Comparison of ENCODE assay signal across 10 mouse cellular contexts in the genomic region with DNA sequence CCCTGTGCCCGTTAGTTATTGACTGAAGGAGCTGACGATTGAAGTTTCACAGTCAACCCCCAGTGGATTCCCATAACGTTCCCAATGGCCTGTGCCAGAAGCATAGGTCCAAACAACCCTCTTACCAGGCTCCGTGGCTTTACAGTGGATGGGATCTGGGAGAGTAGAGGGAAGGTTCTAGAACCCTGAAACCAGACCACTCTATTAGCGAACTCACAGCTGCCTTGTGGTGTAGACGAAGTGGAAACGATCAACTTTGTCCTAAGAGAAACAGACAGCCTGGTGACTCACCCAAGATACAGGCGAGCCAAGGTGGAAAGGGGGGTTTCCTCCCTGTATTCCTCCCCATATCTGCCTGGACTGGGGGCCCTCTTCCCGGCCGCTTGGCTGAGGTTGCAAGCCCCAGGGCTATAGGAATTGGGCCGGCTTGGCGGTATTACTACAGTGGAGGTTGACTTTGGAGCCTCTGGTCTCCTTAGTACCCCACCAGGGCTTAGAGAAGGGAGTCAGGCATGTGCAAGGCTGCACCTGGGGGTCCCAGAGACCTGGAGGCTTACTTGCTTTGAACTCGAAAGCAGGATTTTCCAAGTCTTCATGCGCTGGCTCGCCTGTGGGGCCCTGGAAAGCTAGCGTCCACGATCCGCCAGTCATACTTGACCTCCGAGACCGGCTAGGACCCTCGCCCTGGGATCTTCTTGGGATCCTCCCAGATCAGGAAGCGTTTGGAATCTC. TPM values are rescaled to one million over a fixed set of nuclear protein-coding genes. Genes with fewer than 3 reads are reported as not detected.
DNase-seq lines count a peak whose midpoint lies in the region; ATAC-seq and TF ChIP-seq lines count a peak whose summit lies in the region.
"Had no signal": no experiment of that assay in that cellular context is flagged by ENCODE, and none has a peak within 500 bp of the region (broad histone marks: within the 10 kb centered on the region; RNA-seq: fewer than 3 reads in every experiment).

No protein-coding gene starts in this region.

- H3K4me3 ChIP-seq in ES-Bruce4 (ENCODE audit: low read depth, low read length), result 0 out of 2 replicates have a peak overlapping the region, but pooled peaks have one; percentile 41
- H3K4me3 ChIP-seq in hindbrain, embryonic 13.5 days, result no peak overlapping the region; the same call in 1 of the 2 replicates
- H3K4me3 ChIP-seq in midbrain, embryonic 10.5 days, result peak overlapping the region; percentile 45
- H3K4me3 ChIP-seq: myocyte had no signal

- no peak for ATAC-seq in hindbrain, embryonic 13.5 days (ENCODE audit: low FRiP score)
- ATAC-seq in granulocyte monocyte progenitor cell, adult 5-6 weeks (replicated peaks; ENCODE audit: poor library complexity, severe bottlenecking), result no peak

- no peaks in the 10 kb centered on the region for H3K36me3 ChIP-seq in ES-Bruce4 (ENCODE audit: control insufficient read depth, insufficient read depth, low read length, poor library complexity, severe bottlenecking)
- H3K36me3 ChIP-seq in hindbrain, embryonic 13.5 days, result no peaks in the 10 kb centered on the region
- no peaks in the 10 kb centered on the region for H3K36me3 ChIP-seq in midbrain, embryonic 10.5 days

- no peaks in the 10 kb centered on the region for H3K4me1 ChIP-seq in ES-Bruce4 (ENCODE audit: control insufficient read depth, insufficient read depth, low read length)
- H3K4me1 ChIP-seq in hindbrain, embryonic 13.5 days (replicated peaks), result peaks cover 45% of the 10 kb centered on the region
- peaks cover 54% of the 10 kb centered on the region for H3K4me1 ChIP-seq in midbrain, embryonic 10.5 days

- no peak for TF ChIP-seq CTCF in ES-Bruce4 (IDR thresholded peaks at IDR 0.05; ENCODE audit: low read depth, low read length)

- H3K27ac ChIP-seq in ES-Bruce4 (ENCODE audit: insufficient read depth, low read length), result no peak overlapping the region
- H3K27ac ChIP-seq in hindbrain, embryonic 13.5 days, result no peak overlapping the region
- H3K27ac ChIP-seq in midbrain, embryonic 10.5 days (replicated peaks), result no peak overlapping the region

- peak overlapping the region; percentile 47; the same call in 1 of the 2 replicates for H3K9ac ChIP-seq in ES-Bruce4 (ENCODE audit: low read depth, poor library complexity, severe bottlenecking)
- no peak overlapping the region for H3K9ac ChIP-seq in hindbrain, embryonic 13.5 days

- peak; percentile 38 for DNase-seq in embryo, embryonic 9.5 days (ENCODE audit: extremely low spot score)
- no peak for DNase-seq in embryo, embryonic 10 days (ENCODE audit: low spot score)
- peak; percentile 41 for DNase-seq in midbrain, embryonic 10.5 days (ENCODE audit: low spot score)
- DNase-seq in frontal cortex, postnatal 14 days (ENCODE audit: low spot score in 2 of 2), result no peak
- no peak for DNase-seq in c-Kit-positive CD71-positive TER-119-positive erythroid progenitor cells, embryonic 14.5 days (ENCODE audit: low spot score)

- no peaks in the 10 kb centered on the region for H3K9me3 ChIP-seq in ES-Bruce4 (replicated peaks; ENCODE audit: control insufficient read depth, insufficient read depth, low read length, poor library complexity, severe bottlenecking)
- no peaks in the 10 kb centered on the region for H3K9me3 ChIP-seq in hindbrain, embryonic 13.5 days
- H3K9me3 ChIP-seq in midbrain, embryonic 10.5 days (replicated peaks), result no peaks in the 10 kb centered on the region

- no peak for TF ChIP-seq POLR2A in ES-Bruce4 (IDR thresholded peaks at IDR 0.05; ENCODE audit: insufficient read depth, low read length)

- H3K4me2 ChIP-seq in hindbrain, embryonic 13.5 days, result peak overlapping the region; percentile 53

- TF ChIP-seq EP300 in ES-Bruce4 (IDR thresholded peaks at IDR 0.05; ENCODE audit: insufficient read depth, low read depth, low read length), result no peak

- H3K27me3 ChIP-seq in ES-Bruce4 (ENCODE audit: control insufficient read depth, insufficient read depth, low read length, poor library complexity, severe bottlenecking), result peaks cover 22% of the 10 kb centered on the region
- peaks cover 100% of the 10 kb centered on the region for H3K27me3 ChIP-seq in hindbrain, embryonic 13.5 days
- peaks cover 100% of the 10 kb centered on the region for H3K27me3 ChIP-seq in midbrain, embryonic 10.5 days (ENCODE audit: low read depth, poor library complexity, severe bottlenecking)

- WGBS in hindbrain, embryonic 13.5 days, result 2% methylated on average over 22 of the region's 22 CpGs
- WGBS in midbrain, embryonic 10.5 days, result 2% methylated on average over 22 of the region's 22 CpGs

RNA-seq across cellular contexts. Expression of gene Cyp26a1, which starts 0.8 kb away (rescaled TPM):
- polyA plus RNA-seq in ES-Bruce4 (2011; ENCODE audit: insufficient read depth, insufficient read length, low read depth, missing spikeins), result 5.3 and 7.8 TPM in 2 replicates
- polyA plus RNA-seq in hindbrain, embryonic 13.5 days (2015; fragmentation: Nextera tagmentation; extraction: Ambion mirVana), result 0.23 and 0.56 TPM in 2 replicates
- polyA plus RNA-seq in midbrain, embryonic 10.5 days (2016; fragmentation: Nextera tagmentation; extraction: Ambion mirVana), result 1.8 and 3.2 TPM in 2 replicates
- total RNA-seq in granulocyte monocyte progenitor cell, adult 5-6 weeks (2014; fragmentation: Nextera tagmentation), result not detected in 2 replicates
- total RNA-seq in granulocyte monocyte progenitor cell, adult 5-6 weeks (2017), result 0.13 TPM in 1 of 2 replicates, not detected in the other
- total RNA-seq: common myeloid progenitor, adult 5-6 weeks had no signal

RNA-seq across cellular contexts. Expression of gene Cyp26c1, which starts 11.4 kb away (rescaled TPM):
- 0.34 and 0.50 TPM in 2 replicates for polyA plus RNA-seq in ES-Bruce4 (2011; ENCODE audit: insufficient read depth, insufficient read length, low read depth, missing spikeins)
- not detected in 2 replicates for polyA plus RNA-seq in hindbrain, embryonic 13.5 days (2015; fragmentation: Nextera tagmentation; extraction: Ambion mirVana)
- 0.89 TPM in 1 of 2 replicates, not detected in the other for polyA plus RNA-seq in midbrain, embryonic 10.5 days (2016; fragmentation: Nextera tagmentation; extraction: Ambion mirVana)
- total RNA-seq in granulocyte monocyte progenitor cell, adult 5-6 weeks (2014; fragmentation: Nextera tagmentation), result not detected in 2 replicates
- not detected in 2 replicates for total RNA-seq in granulocyte monocyte progenitor cell, adult 5-6 weeks (2017)
- total RNA-seq: common myeloid progenitor, adult 5-6 weeks had no signal

Comparison
In these comparisons a context has a peak if more than half of its experiments do, and no peak if none do; other contexts are left out.
1. DNase-seq: peak in embryo, embryonic 9.5 days (single experiment) and midbrain, embryonic 10.5 days (single experiment); none in embryo, embryonic 10 days (single experiment), frontal cortex, postnatal 14 days (0 of 2) and c-Kit-positive CD71-positive TER-119-positive erythroid progenitor cells, embryonic 14.5 days (single experiment).